Mouse (Mus musculus) mature B cell (primary cell): ENCODE data around the gene Gm21497.
"Not testable (repeated sequence)": the region's sequence is repeated elsewhere in the genome, so short reads cannot be mapped to it uniquely, and the experiment has no call there.

Experiments used
- in situ Hi-C: fragments of 300-500 bp; cut with MboI; formaldehyde crosslinking; loops from 2 replicates; pipeline ENCODE4 v1.14.3; 2019

The Gm21497 gene

DNA sequence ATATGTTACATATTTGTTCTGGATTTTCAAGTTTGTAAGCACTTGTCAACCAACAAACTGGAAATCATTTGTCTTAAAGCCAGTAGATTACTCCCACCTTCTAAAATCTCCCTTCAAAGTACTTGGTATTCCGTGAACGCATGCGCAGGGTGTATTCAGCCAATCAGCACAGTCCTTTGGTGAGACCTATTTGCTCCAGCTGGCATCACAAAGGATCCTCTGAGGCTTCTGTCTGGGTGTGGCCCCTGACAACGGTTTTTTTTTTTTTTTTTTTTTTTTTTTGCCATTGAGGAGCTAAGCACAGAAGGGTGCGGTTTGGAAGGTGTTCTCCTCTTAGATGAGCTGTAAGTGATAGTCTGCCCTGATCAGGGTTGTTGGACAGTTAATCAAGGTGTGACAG lies at the start of gene Gm21497:
Gene Gm21497 (plus strand): TSS at position 301 of the 400 bp plus-strand sequence.
- in situ Hi-C loops: not testable (repeated sequence)
